Mouse (Mus musculus) left cerebral cortex, adult 8-10 months (tissue): ENCODE results near the gene Wfdc2. TPM values are rescaled to one million over a fixed set of nuclear protein-coding genes. Genes with fewer than 3 reads are reported as not detected.
"Not testable (repeated sequence)": the region's sequence is repeated elsewhere in the genome, so short reads cannot be mapped to it uniquely, and the experiment has no call there.

Experiments
- DNase-seq, 2 experiments: peaks; one replicate each; pipeline ENCODE4 v3.0.0; 2022; ENCODE audit warnings: low spot score in 2 of 2
- total RNA-seq, 4 experiments: library from RNA; stranded (reverse); gene quantifications; 2 replicates each; pipeline ENCODE4 v1.2.4; 2022

The Wfdc2 gene
- total RNA-seq, 4 experiments from 2014 or later: 0.98 to 1.5 (median 1.1) TPM

DNA sequence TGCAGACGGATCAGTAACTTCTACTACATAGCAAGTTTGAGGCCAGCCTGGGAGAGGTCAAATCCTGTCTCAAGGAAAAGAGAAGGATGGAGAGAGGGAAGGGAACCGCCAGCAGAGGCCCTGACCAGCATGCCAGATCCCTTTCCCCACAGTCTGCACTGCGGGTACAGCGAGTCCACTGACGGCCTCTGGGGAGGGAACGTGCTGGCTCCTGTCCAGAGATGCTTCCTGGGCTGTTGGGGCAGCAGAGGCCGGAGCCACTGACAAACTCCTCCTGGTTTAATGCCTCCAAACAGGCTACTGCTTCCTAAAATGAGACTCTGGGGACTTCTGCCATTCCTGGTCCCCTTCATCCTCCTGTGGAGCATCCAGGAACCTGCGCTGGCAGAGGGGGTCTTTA, 51.3 kb downstream of the Wfdc2 start, which contains the start of the genes Wfdc6b and Wfdc8:
Wfdc6b (plus strand) TSS at position 52 of the 400 bp plus-strand sequence.
Wfdc8 (minus strand) TSS at position 156 of the 400 bp plus-strand sequence.
- not testable (repeated sequence) for DNase-seq

DNA sequence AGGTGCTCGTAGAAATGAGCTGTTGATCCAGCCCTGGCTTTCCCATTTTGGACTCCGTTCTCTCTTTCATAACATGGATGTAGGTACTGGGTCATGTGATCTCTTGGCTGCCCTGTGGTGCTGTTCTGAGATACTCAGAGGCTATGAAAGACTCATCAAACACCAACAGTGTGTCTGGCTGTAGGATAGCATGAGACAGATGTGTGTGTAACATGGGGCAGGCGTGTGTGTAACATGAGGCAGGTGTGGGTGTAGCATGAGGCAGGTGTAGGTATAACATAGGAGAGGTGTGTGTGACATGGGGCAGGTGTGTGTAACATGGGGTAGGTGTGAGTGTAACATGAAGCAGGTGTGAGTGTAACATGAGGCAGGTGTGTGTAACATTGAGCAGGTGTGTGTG, 53.2 kb downstream of the Wfdc2 start:
- no peak for DNase-seq

Other genes starting within 250 kb of the Wfdc2 start
- gene Svs6, start 245.7 kb upstream of the Wfdc2 start, total RNA-seq: not detected
- gene Svs5, start 229.7 kb upstream of the Wfdc2 start, total RNA-seq: not detected
- 1 to 10 TPM in 2 of 4 experiments, under 1 TPM in 1, not detected in 1; 0.62 to 1.8 (median 1.3) TPM for gene Slpi, start 173.3 kb upstream of the Wfdc2 start, total RNA-seq
- gene Rbpjl, start 159.3 kb upstream of the Wfdc2 start, total RNA-seq: under 1 TPM; 0.17 to 0.77 (median 0.31) TPM
- 10 to 100 TPM in 3 of 4 experiments, 1 to 10 TPM in 1; 9.9 to 12.0 (median 10.6) TPM for gene Matn4, start 157.3 kb upstream of the Wfdc2 start, total RNA-seq
- gene Sdc4, start 118.5 kb upstream of the Wfdc2 start, total RNA-seq: 100 to 1,000 TPM in 1 of 4 experiments, 10 to 100 TPM in 3; 81.2 to 117 (median 89.0) TPM
- 10 to 100 TPM; 39.4 to 46.1 (median 40.6) TPM for gene Sys1, start 105.4 kb upstream of the Wfdc2 start, total RNA-seq
- gene Gm20458, start 101.4 kb upstream of the Wfdc2 start, total RNA-seq: 10 to 100 TPM in 1 of 4 experiments, 1 to 10 TPM in 3; 4.4 to 15.6 (median 6.3) TPM
- gene Trp53tg5, start 88.7 kb upstream of the Wfdc2 start, total RNA-seq: not detected
- 100 to 1,000 TPM; 140 to 155 (median 147) TPM for gene Dbndd2, start 76.3 kb upstream of the Wfdc2 start, total RNA-seq
- 10 to 100 TPM; 84.0 to 97.2 (median 89.5) TPM for gene Pigt, start 64.9 kb upstream of the Wfdc2 start, total RNA-seq
- not detected for gene Spint3, start 11.0 kb downstream of the Wfdc2 start, total RNA-seq
- not detected for gene Wfdc6a, start 23.0 kb downstream of the Wfdc2 start, total RNA-seq
- gene Eppin, start 31.2 kb downstream of the Wfdc2 start, total RNA-seq: not detected
- not detected for gene Wfdc6b, start 51.1 kb downstream of the Wfdc2 start, total RNA-seq
- not detected for gene Wfdc8, start 51.2 kb downstream of the Wfdc2 start, total RNA-seq
- not detected for gene Wfdc16, start 76.4 kb downstream of the Wfdc2 start, total RNA-seq
- not detected for gene Wfdc10, start 93.6 kb downstream of the Wfdc2 start, total RNA-seq
- gene Wfdc9, start 94.2 kb downstream of the Wfdc2 start, total RNA-seq: not detected
- not detected for gene Wfdc11, start 111.7 kb downstream of the Wfdc2 start, total RNA-seq
- gene Wfdc13, start 122.7 kb downstream of the Wfdc2 start, total RNA-seq: not detected
- not detected for gene Spint4, start 136.1 kb downstream of the Wfdc2 start, total RNA-seq
- not detected for gene Spint5, start 152.9 kb downstream of the Wfdc2 start, total RNA-seq
- 1 to 10 TPM; 1.3 to 3.9 (median 2.1) TPM for gene Wfdc3, start 183.5 kb downstream of the Wfdc2 start, total RNA-seq
- gene Dnttip1, start 183.6 kb downstream of the Wfdc2 start, total RNA-seq: 10 to 100 TPM; 32.2 to 38.7 (median 35.5) TPM
- gene Ube2c, start 207.5 kb downstream of the Wfdc2 start, total RNA-seq: under 1 TPM in 2 of 4 experiments, not detected in 2; 0.50 to 0.53 TPM
- gene Tnnc2, start 217.6 kb downstream of the Wfdc2 start, total RNA-seq: 1 to 10 TPM in 3 of 4 experiments, not detected in 1; 1.7 to 5.6 (median 4.5) TPM
- 10 to 100 TPM; 46.4 to 53.8 (median 51.0) TPM for gene Snx21, start 223.4 kb downstream of the Wfdc2 start, total RNA-seq
- gene Acot8, start 242.5 kb downstream of the Wfdc2 start, total RNA-seq: 10 to 100 TPM; 22.0 to 27.6 (median 26.4) TPM
- gene Zswim3, start 242.7 kb downstream of the Wfdc2 start, total RNA-seq: 1 to 10 TPM; 7.1 to 10.0 (median 8.7) TPM